ENCODE assay signal across 8 mouse cellular contexts in the genomic region with DNA sequence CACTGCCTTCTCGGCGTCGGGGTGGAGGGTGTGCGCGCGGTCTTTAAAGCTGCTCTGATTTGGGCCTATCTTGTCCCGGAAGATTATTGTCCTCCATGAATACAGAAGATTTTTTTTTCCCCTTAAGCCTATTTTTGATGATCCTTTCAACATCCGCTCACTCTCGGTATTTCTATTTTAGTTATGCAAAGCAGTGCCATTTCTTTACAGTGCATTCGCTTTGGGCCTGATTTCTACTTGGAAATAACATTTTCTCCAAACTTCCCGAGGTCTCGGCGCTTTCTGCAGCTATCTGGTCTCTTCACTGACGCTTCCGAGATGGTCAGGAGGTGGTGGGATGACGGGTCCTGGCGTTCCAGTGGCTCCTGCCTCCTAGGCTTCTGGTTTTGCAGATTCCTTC. TPM values are rescaled to one million over a fixed set of nuclear protein-coding genes. Genes with fewer than 3 reads are reported as not detected.
A peak's percentile ranks its signal among the peaks of the same experiment; 100 is the strongest.
DNase-seq lines count a peak whose midpoint lies in the region; ATAC-seq and TF ChIP-seq lines count a peak whose summit lies in the region.

No protein-coding gene starts in this region.

- H3K9ac ChIP-seq in limb, embryonic 13.5 days = peak overlapping the region; percentile 95
- H3K9ac ChIP-seq in stomach, embryonic 15.5 days = peak overlapping the region; percentile 86

- H3K36me3 ChIP-seq in testis, adult 2 months (ENCODE audit: control insufficient read depth, insufficient read depth, low read length) = no peaks in the 10 kb centered on the region
- H3K36me3 ChIP-seq in limb, embryonic 13.5 days = peaks cover 31% of the 10 kb centered on the region
- peaks cover 12% of the 10 kb centered on the region for H3K36me3 ChIP-seq in stomach, embryonic 15.5 days

- WGBS in limb, embryonic 13.5 days = under 1% methylated on average over 17 of the region's 17 CpGs
- under 1% methylated on average over 17 of the region's 17 CpGs for WGBS in stomach, embryonic 15.5 days

- 0 out of 2 replicates have a peak, but pooled peaks have one; percentile 17 for TF ChIP-seq POLR2A in testis, adult 2 months (IDR thresholded peaks at IDR 0.05; ENCODE audit: control insufficient read depth, low read depth, low read length)

- peak overlapping the region; percentile 67 for H3K27ac ChIP-seq in testis, adult 2 months (ENCODE audit: control insufficient read depth, insufficient read depth, low read depth, low read length)
- H3K27ac ChIP-seq in limb, embryonic 13.5 days = peak overlapping the region; percentile 96
- peak overlapping the region; percentile 94 for H3K27ac ChIP-seq in stomach, embryonic 15.5 days

- no peaks in the 10 kb centered on the region for H3K27me3 ChIP-seq in testis, adult 2 months (ENCODE audit: control insufficient read depth, insufficient read depth, low read length)
- no peaks in the 10 kb centered on the region for H3K27me3 ChIP-seq in limb, embryonic 13.5 days
- no peaks in the 10 kb centered on the region for H3K27me3 ChIP-seq in stomach, embryonic 15.5 days (replicated peaks)

- peak overlapping the region; percentile 88 for H3K4me3 ChIP-seq in testis, adult 2 months (ENCODE audit: control insufficient read depth, low read depth, low read length)
- peak overlapping the region; percentile 94 for H3K4me3 ChIP-seq in limb, embryonic 13.5 days
- H3K4me3 ChIP-seq in stomach, embryonic 15.5 days (replicated peaks) = peak overlapping the region; percentile 93

- peak overlapping the region; percentile 94 for H3K4me2 ChIP-seq in limb, embryonic 13.5 days (replicated peaks)
- peak overlapping the region; percentile 77 for H3K4me2 ChIP-seq in stomach, embryonic 15.5 days

- peak; percentile 27 for DNase-seq in embryo, embryonic 10 days (ENCODE audit: low spot score)
- DNase-seq in embryo, embryonic 11 days = no peak
- no peak for DNase-seq in testis, postnatal 10 days (ENCODE audit: low spot score)
- DNase-seq in cerebellum, postnatal 25 days = no peak
- no peak for DNase-seq in thymus, postnatal 25 days

- H3K4me1 ChIP-seq in testis, adult 2 months (ENCODE audit: control insufficient read depth, insufficient read depth, low read length) = peaks cover 8% of the 10 kb centered on the region
- H3K4me1 ChIP-seq in limb, embryonic 13.5 days = peaks cover 28% of the 10 kb centered on the region
- H3K4me1 ChIP-seq in stomach, embryonic 15.5 days = peaks cover 21% of the 10 kb centered on the region

- no peak for ATAC-seq in limb, embryonic 13.5 days (ENCODE audit: low FRiP score, low read depth)
- ATAC-seq in stomach, embryonic 15.5 days (ENCODE audit: insufficient read depth, low FRiP score, low read depth) = no peak

- TF ChIP-seq CTCF in testis, adult 2 months (IDR thresholded peaks at IDR 0.05; ENCODE audit: control insufficient read depth, insufficient read depth, insufficient replicate concordance, low read depth, low read length) = no peak

- H3K9me3 ChIP-seq in limb, embryonic 13.5 days = no peaks in the 10 kb centered on the region
- no peaks in the 10 kb centered on the region for H3K9me3 ChIP-seq in stomach, embryonic 15.5 days

RNA-seq across cellular contexts. Expression of a gene that starts 0.7 kb away (rescaled TPM):
- polyA plus RNA-seq in testis, adult 2 months (2012; rRNA removed) = 39.9 and 47.5 TPM in 2 replicates
- polyA plus RNA-seq in limb, embryonic 13.5 days (2015; fragmentation: Nextera tagmentation; extraction: Ambion mirVana) = 139 and 144 TPM in 2 replicates
- polyA plus RNA-seq in stomach, embryonic 15.5 days (2015; fragmentation: Nextera tagmentation; extraction: Ambion mirVana) = 113 and 125 TPM in 2 replicates
